Mouse (Mus musculus): ENCODE results near the gene Pax6. TPM values are rescaled to one million over a fixed set of nuclear protein-coding genes. Genes with fewer than 3 reads are reported as not detected.

The Pax6 gene
- polyA plus RNA-seq, 1 experiment from 2014 or later: not detected

DNA sequence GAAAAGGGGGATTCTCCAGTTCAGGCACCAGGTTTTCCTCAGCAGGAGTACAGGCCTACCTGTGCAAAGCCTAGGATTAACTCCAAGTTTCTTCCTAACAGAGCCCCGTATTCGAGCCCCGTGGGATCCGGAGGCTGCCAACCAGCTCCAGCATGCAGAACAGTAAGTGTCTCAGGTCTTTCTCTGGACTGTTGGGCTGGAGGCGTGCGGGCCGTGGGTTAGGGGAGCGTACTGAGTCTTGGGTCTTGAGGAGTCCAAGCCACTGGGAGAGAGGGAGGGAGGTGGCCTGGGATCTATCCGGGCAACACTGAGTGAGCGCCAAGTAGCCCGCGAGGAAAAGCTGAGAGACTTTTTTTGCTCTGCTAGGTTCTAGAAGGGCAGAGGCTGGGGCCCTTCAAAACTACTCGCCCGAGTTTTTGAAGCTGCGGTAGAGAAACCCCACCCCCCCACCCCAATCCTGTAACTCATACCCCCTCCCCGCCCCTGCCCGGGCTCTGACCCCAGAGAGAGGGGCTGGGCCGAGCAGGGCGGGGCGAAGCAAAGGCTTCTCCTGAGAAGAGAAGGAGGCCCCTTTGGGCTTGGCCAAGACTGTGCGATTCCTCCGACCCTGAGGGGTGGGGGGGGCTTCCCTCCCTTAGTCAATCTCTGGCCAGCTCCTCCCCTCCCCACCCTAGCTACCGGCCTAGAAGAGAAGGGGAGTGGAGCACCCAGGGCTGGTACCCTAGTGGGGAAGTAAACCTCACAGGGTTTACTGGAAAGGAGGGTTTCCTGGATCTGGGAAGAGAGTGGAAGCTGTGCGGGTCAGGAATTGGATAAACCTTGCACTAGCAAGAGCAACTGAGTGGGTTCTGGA lies 11.7 kb downstream of the Pax6 start:
- no peaks in the 10 kb centered on the region for H3K36me3 ChIP-seq (ENCODE audit: control insufficient read depth, insufficient read depth)
- ATAC-seq (replicated peaks; ENCODE audit: extremely low read depth, insufficient read depth, low FRiP score): no peak
- H3K9ac ChIP-seq (ENCODE audit: low read length): no peak overlapping the region
- no peak overlapping the region for H3K27ac ChIP-seq (ENCODE audit: low read length)
- WGBS: 1% methylated on average over 18 of the region's 24 CpGs
- no peak overlapping the region for H3K4me2 ChIP-seq (ENCODE audit: low read depth, low read length)
- H3K4me3 ChIP-seq (ENCODE audit: low read length): no peak overlapping the region
- H3K27me3 ChIP-seq (ENCODE audit: control insufficient read depth, insufficient read depth, low read length): peaks cover 88% of the 10 kb centered on the region
- no peaks in the 10 kb centered on the region for H3K9me3 ChIP-seq (replicated peaks; ENCODE audit: control insufficient read depth, low read length)
- peaks cover 10% of the 10 kb centered on the region for H3K4me1 ChIP-seq (ENCODE audit: control insufficient read depth, insufficient read depth, low read length)

DNA sequence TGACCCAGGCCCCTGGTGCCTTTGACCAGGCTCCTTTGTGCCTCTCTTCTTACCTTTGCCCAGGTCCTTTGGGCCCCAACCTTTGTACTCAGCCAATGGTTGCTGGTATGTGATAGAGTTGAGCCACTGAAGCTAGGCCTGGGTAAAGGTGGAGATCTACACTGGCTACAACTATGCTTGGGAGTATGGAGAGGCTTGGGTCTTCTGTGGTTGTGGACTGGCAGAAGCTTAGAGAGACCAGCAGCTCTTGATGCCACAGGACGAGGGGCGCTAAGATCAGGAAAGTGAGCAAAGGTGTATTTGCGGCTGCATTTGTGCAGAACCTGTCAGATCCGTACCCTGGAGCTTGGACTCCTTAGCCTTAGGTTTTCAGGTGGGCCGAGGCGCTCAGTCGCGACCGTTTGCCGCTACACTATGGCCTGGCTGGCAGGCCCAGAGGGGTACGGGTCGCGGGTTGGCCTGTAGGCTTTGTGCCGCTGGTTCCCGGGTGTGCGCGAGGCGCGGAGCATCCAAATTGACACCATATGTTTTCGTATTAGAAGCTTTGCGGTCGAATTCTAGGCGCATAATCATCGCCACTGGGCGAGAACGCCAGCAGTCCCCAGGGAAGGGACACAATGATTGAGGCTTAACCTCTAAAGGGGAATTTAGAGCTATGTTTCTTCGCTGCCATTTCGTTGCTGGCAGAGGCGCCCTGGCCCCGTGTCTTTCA lies 12.5 kb downstream of the Pax6 start:
- H3K9ac ChIP-seq (ENCODE audit: low read length): no peak overlapping the region
- WGBS: 6% methylated on average over 30 of the region's 30 CpGs
- no peak overlapping the region for H3K4me2 ChIP-seq (ENCODE audit: low read depth, low read length)
- H3K9me3 ChIP-seq (replicated peaks; ENCODE audit: control insufficient read depth, low read length): no peaks in the 10 kb centered on the region
- peaks cover 88% of the 10 kb centered on the region for H3K27me3 ChIP-seq (ENCODE audit: control insufficient read depth, insufficient read depth, low read length)
- ATAC-seq (replicated peaks; ENCODE audit: extremely low read depth, insufficient read depth, low FRiP score): no peak
- H3K36me3 ChIP-seq (ENCODE audit: control insufficient read depth, insufficient read depth): no peaks in the 10 kb centered on the region
- no peak overlapping the region for H3K27ac ChIP-seq (ENCODE audit: low read length)
- no peak overlapping the region for H3K4me3 ChIP-seq (ENCODE audit: low read length)
- H3K4me1 ChIP-seq (ENCODE audit: control insufficient read depth, insufficient read depth, low read length): peaks cover 4% of the 10 kb centered on the region; the same call in 1 of the 2 replicates

GRCm38 (mm10) chr2:105682011-105682501 lies 13.4 kb downstream of the Pax6 start:
- Histone ChIP-seq H3K9me3 (replicated peaks; ENCODE audit: control insufficient read depth, low read length) (no peaks in the 10 kb centered on the region), H3K4me3 (ENCODE audit: low read length) (no peak overlapping the region), H3K4me1 (ENCODE audit: control insufficient read depth, insufficient read depth, low read length) (no peaks in the 10 kb centered on the region), H3K36me3 (ENCODE audit: control insufficient read depth, insufficient read depth) (no peaks in the 10 kb centered on the region), H3K27me3 (ENCODE audit: control insufficient read depth, insufficient read depth, low read length) (peaks cover 90% of the 10 kb centered on the region), H3K9ac (ENCODE audit: low read length) (no peak overlapping the region), H3K27ac (ENCODE audit: low read length) (no peak overlapping the region), H3K4me2 (ENCODE audit: low read depth, low read length) (no peak overlapping the region)
- no peak for ATAC-seq (replicated peaks; ENCODE audit: extremely low read depth, insufficient read depth, low FRiP score)
- 1% methylated on average over 23 of the region's 23 CpGs for WGBS

- Histone ChIP-seq H3K36me3 (ENCODE audit: control insufficient read depth, insufficient read depth) (no peaks in the 10 kb centered on the region), H3K4me3 (ENCODE audit: low read length) (no peak overlapping the region), H3K4me1 (ENCODE audit: control insufficient read depth, insufficient read depth, low read length) (no peaks in the 10 kb centered on the region), H3K9ac (ENCODE audit: low read length) (no peak overlapping the region), H3K4me2 (ENCODE audit: low read depth, low read length) (no peak overlapping the region), H3K9me3 (replicated peaks; ENCODE audit: control insufficient read depth, low read length) (no peaks in the 10 kb centered on the region), H3K27ac (ENCODE audit: low read length) (no peak overlapping the region), H3K27me3 (ENCODE audit: control insufficient read depth, insufficient read depth, low read length) (peaks cover 90% of the 10 kb centered on the region)
- WGBS: under 1% methylated on average over 21 of the region's 21 CpGs
- no peak for ATAC-seq (replicated peaks; ENCODE audit: extremely low read depth, insufficient read depth, low FRiP score)
These were observed 14.1 kb downstream of the Pax6 start for GRCm38 (mm10) chr2:105682634-105683351.

GRCm38 (mm10) chr2:105683771-105684410 lies 15.2 kb downstream of the Pax6 start:
- Histone ChIP-seq H3K27me3 (ENCODE audit: control insufficient read depth, insufficient read depth, low read length) (peaks cover 92% of the 10 kb centered on the region), H3K9me3 (replicated peaks; ENCODE audit: control insufficient read depth, low read length) (no peaks in the 10 kb centered on the region), H3K4me3 (ENCODE audit: low read length) (no peak overlapping the region), H3K36me3 (ENCODE audit: control insufficient read depth, insufficient read depth) (no peaks in the 10 kb centered on the region), H3K27ac (ENCODE audit: low read length) (no peak overlapping the region), H3K4me1 (ENCODE audit: control insufficient read depth, insufficient read depth, low read length) (peaks cover 8% of the 10 kb centered on the region; the same call in 1 of the 2 replicates), H3K9ac (ENCODE audit: low read length) (no peak overlapping the region), H3K4me2 (ENCODE audit: low read depth, low read length) (no peak overlapping the region)
- 3% methylated on average over 21 of the region's 22 CpGs for WGBS
- no peak for ATAC-seq (replicated peaks; ENCODE audit: extremely low read depth, insufficient read depth, low FRiP score)

DNA sequence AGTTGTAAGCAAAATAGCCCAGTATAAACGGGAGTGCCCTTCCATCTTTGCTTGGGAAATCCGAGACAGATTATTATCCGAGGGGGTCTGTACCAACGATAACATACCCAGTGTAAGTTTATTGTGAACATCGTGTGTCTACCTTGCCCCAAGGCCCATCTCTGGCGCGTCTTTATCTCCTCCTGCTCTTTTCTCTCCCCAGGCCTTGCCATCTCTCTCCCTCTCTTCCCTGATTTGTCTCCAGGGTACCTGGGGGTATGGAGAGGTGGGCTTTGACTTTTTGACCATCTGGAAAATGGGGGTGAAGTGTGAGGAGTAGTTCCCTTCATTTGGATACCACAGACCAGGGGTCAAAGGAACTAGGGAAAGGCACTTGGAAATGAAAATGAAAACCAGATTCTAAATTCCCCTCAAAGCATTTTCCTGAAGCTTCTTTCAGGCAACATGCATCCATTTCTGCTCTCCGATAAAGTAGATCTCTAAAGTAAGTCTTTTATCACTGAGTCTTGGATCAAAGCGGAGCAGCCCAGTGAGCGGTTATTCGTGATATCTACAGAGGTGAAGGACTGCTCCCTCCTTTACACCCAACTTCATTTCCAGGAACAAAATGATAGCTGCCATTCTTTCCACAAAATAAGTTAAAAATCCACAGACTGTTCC lies 16.4 kb downstream of the Pax6 start:
- H3K36me3 ChIP-seq (ENCODE audit: control insufficient read depth, insufficient read depth): no peaks in the 10 kb centered on the region
- no peak overlapping the region for H3K4me2 ChIP-seq (ENCODE audit: low read depth, low read length)
- no peak for ATAC-seq (replicated peaks; ENCODE audit: extremely low read depth, insufficient read depth, low FRiP score)
- peaks cover 15% of the 10 kb centered on the region for H3K4me1 ChIP-seq (ENCODE audit: control insufficient read depth, insufficient read depth, low read length)
- WGBS: 5% methylated on average over 11 of the region's 11 CpGs
- H3K4me3 ChIP-seq (ENCODE audit: low read length): no peak overlapping the region
- H3K27ac ChIP-seq (ENCODE audit: low read length): no peak overlapping the region
- H3K9me3 ChIP-seq (replicated peaks; ENCODE audit: control insufficient read depth, low read length): no peaks in the 10 kb centered on the region
- H3K9ac ChIP-seq (ENCODE audit: low read length): no peak overlapping the region
- peaks cover 90% of the 10 kb centered on the region for H3K27me3 ChIP-seq (ENCODE audit: control insufficient read depth, insufficient read depth, low read length)

GRCm38 (mm10) chr2:105685651-105686050 lies 17.0 kb downstream of the Pax6 start:
- Histone ChIP-seq H3K27ac (ENCODE audit: low read length) (no peak overlapping the region), H3K4me1 (ENCODE audit: control insufficient read depth, insufficient read depth, low read length) (peaks cover 15% of the 10 kb centered on the region), H3K4me2 (ENCODE audit: low read depth, low read length) (no peak overlapping the region), H3K27me3 (ENCODE audit: control insufficient read depth, insufficient read depth, low read length) (peaks cover 88% of the 10 kb centered on the region), H3K4me3 (ENCODE audit: low read length) (no peak overlapping the region), H3K36me3 (ENCODE audit: control insufficient read depth, insufficient read depth) (no peaks in the 10 kb centered on the region), H3K9me3 (replicated peaks; ENCODE audit: control insufficient read depth, low read length) (no peaks in the 10 kb centered on the region), H3K9ac (ENCODE audit: low read length) (no peak overlapping the region)
- 9% methylated on average over 11 of the region's 11 CpGs for WGBS
- no peak for ATAC-seq (replicated peaks; ENCODE audit: extremely low read depth, insufficient read depth, low FRiP score)

Data from heart, embryonic 16.5 days (tissue).